Mouse (Mus musculus) heart, embryonic 11.5 days (tissue): Measurements from ENCODE around the gene Alad. TPM values are rescaled to one million over a fixed set of nuclear protein-coding genes. Genes with fewer than 3 reads are reported as not detected.

Experiments used
- ATAC-seq: fragments of 200-750 bp; cut with Nextera tagmentation; replicated peaks from 2 replicates; pipeline ENCODE4 v1.8.0; 2017; ENCODE audit warnings: moderate library complexity; ENCODE audit not compliant: insufficient number of reproducible peaks, low FRiP score, low TSS enrichment
- H3K27ac ChIP-seq: fragments of 300-500 bp; sonication (generic); 2 replicates; pipeline ENCODE4 v1.5.1; 2014; ENCODE audit warnings: mild to moderate bottlenecking, low read depth, low read length
- H3K27me3 ChIP-seq: fragments of 300-500 bp; sonication (generic); 2 replicates; pipeline ENCODE4 v1.6.1; 2014; ENCODE audit warnings: mild to moderate bottlenecking, low read length, mixed read lengths; ENCODE audit not compliant: control insufficient read depth, insufficient read depth
- H3K36me3 ChIP-seq: fragments of 300-500 bp; sonication (generic); 2 replicates; pipeline ENCODE4 v1.6.1; 2014; ENCODE audit warnings: mild to moderate bottlenecking, low read length, moderate library complexity, mixed read lengths; ENCODE audit not compliant: control insufficient read depth, insufficient read depth
- H3K4me1 ChIP-seq: fragments of 300-500 bp; sonication (generic); 2 replicates; pipeline ENCODE4 v1.6.1; 2014; ENCODE audit warnings: low read length; ENCODE audit not compliant: control insufficient read depth, insufficient read depth
- H3K4me2 ChIP-seq: fragments of 300-500 bp; sonication (generic); 2 replicates; pipeline ENCODE4 v1.6.1; 2014; ENCODE audit warnings: mild to moderate bottlenecking, moderate library complexity
- H3K4me3 ChIP-seq: fragments of 300-500 bp; sonication (generic); 2 replicates; pipeline ENCODE4 v1.5.1; 2014; ENCODE audit warnings: low read depth, low read length
- H3K9ac ChIP-seq: fragments of 300-500 bp; sonication (generic); 2 replicates; pipeline ENCODE4 v1.6.1; 2014; ENCODE audit warnings: mild to moderate bottlenecking, low read depth, low read length, moderate library complexity
- H3K9me3 ChIP-seq: fragments of 300-500 bp; sonication (generic); replicated peaks from 2 replicates; pipeline ENCODE4 v1.6.1; 2016; ENCODE audit warnings: low read length; ENCODE audit not compliant: control insufficient read depth
- WGBS: fragments of 180-500 bp; shearing (Covaris S2); extraction: QIAGEN DNeasy Blood & Tissue Kit; methylation state at CpG from one replicate; pipeline ENCODE4 v1.1.7; 2014; ENCODE audit not compliant: insufficient replicate concordance; 5-methylcytosine and 5-hydroxymethylcytosine counted together
- polyA plus RNA-seq: library from polyadenylated mRNA; unstranded; fragments of >200 nt; fragmentation: Nextera tagmentation; extraction: Ambion mirVana; gene quantifications from 2 replicates; pipeline ENCODE4 v1.2.1, GENCODE M21; 2014

The Alad gene
- polyA plus RNA-seq: 117 and 140 TPM in 2 replicates

GRCm38 (mm10) chr4:62519849-62520233 lies at the start of gene Alad:
Alad (minus strand) TSS chr4:62519918.
- no peaks in the 10 kb centered on the region for H3K27me3 ChIP-seq
- peak within 1 kb of the TSS; percentile 68 for H3K4me2 ChIP-seq
- H3K9me3 ChIP-seq: no peaks in the 10 kb centered on the region
- peak within 1 kb of the TSS; percentile 88 for H3K27ac ChIP-seq
- WGBS: under 1% methylated on average over 37 of the region's 37 CpGs
- ATAC-seq: peak; percentile 79
- peaks cover 37% of the 10 kb centered on the region for H3K4me1 ChIP-seq
- H3K36me3 ChIP-seq: no peaks in the 10 kb centered on the region
- peak within 1 kb of the TSS; percentile 86 for H3K9ac ChIP-seq
- peak within 1 kb of the TSS; percentile 57 for H3K4me3 ChIP-seq

- no peak overlapping the region for H3K4me2 ChIP-seq
- peaks cover 14% of the 10 kb centered on the region for H3K4me1 ChIP-seq
- H3K9me3 ChIP-seq: peaks cover 4% of the 10 kb centered on the region
- H3K36me3 ChIP-seq: no peaks in the 10 kb centered on the region
- peaks cover 83% of the 10 kb centered on the region for H3K27me3 ChIP-seq
- no peak overlapping the region for H3K4me3 ChIP-seq
- H3K9ac ChIP-seq: no peak overlapping the region
- 72% methylated on average over 1 of the region's 1 CpGs for WGBS
- ATAC-seq: no peak
- no peak overlapping the region for H3K27ac ChIP-seq
These were observed 48.6 kb upstream of the Alad start for GRCm38 (mm10) chr4:62568359-62568758.

- Histone ChIP-seq H3K9me3 (no peaks in the 10 kb centered on the region), H3K4me2 (no peak overlapping the region), H3K9ac (no peak overlapping the region), H3K27ac (no peak overlapping the region), H3K4me3 (no peak overlapping the region), H3K4me1 (peaks cover 14% of the 10 kb centered on the region), H3K27me3 (peaks cover 86% of the 10 kb centered on the region), H3K36me3 (no peaks in the 10 kb centered on the region)
- 81% methylated on average over 6 of the region's 6 CpGs for WGBS
- no peak for ATAC-seq
These were observed 48.0 kb upstream of the Alad start for GRCm38 (mm10) chr4:62567696-62568095.

- no peak overlapping the region for H3K4me3 ChIP-seq
- H3K4me2 ChIP-seq: no peak overlapping the region
- H3K27me3 ChIP-seq: peaks cover 78% of the 10 kb centered on the region
- H3K9me3 ChIP-seq: no peaks in the 10 kb centered on the region
- 28% methylated on average over 4 of the region's 4 CpGs for WGBS
- H3K9ac ChIP-seq: no peak overlapping the region
- H3K4me1 ChIP-seq: peaks cover 14% of the 10 kb centered on the region
- no peaks in the 10 kb centered on the region for H3K36me3 ChIP-seq
- peak overlapping the region; percentile 29; the same call in 1 of the 2 replicates for H3K27ac ChIP-seq
- no peak for ATAC-seq
These were observed 46.8 kb upstream of the Alad start for GRCm38 (mm10) chr4:62566530-62566929.

- Histone ChIP-seq H3K27ac (no peak overlapping the region), H3K27me3 (peaks cover 54% of the 10 kb centered on the region), H3K9me3 (no peaks in the 10 kb centered on the region), H3K4me3 (no peak overlapping the region), H3K4me1 (0 out of 2 replicates have a peak, but pooled peaks cover 9% of the 10 kb centered on the region), H3K4me2 (no peak overlapping the region), H3K9ac (no peak overlapping the region), H3K36me3 (no peaks in the 10 kb centered on the region)
- no peak for ATAC-seq
- 62% methylated on average over 4 of the region's 4 CpGs for WGBS
These were observed 42.3 kb upstream of the Alad start for GRCm38 (mm10) chr4:62562006-62562405.

GRCm38 (mm10) chr4:62561630-62562001 lies 41.9 kb upstream of the Alad start:
- Histone ChIP-seq H3K9ac (no peak overlapping the region), H3K4me3 (no peak overlapping the region), H3K4me1 (0 out of 2 replicates have a peak, but pooled peaks cover 9% of the 10 kb centered on the region), H3K9me3 (no peaks in the 10 kb centered on the region), H3K27me3 (peaks cover 52% of the 10 kb centered on the region), H3K27ac (no peak overlapping the region), H3K4me2 (no peak overlapping the region), H3K36me3 (no peaks in the 10 kb centered on the region)
- ATAC-seq: no peak
- WGBS: 57% methylated on average over 3 of the region's 3 CpGs

- WGBS: 27% methylated on average over 4 of the region's 4 CpGs
- 0 out of 2 replicates have a peak, but pooled peaks cover 6% of the 10 kb centered on the region for H3K4me1 ChIP-seq
- H3K4me2 ChIP-seq: no peak overlapping the region
- H3K27me3 ChIP-seq: peaks cover 48% of the 10 kb centered on the region
- H3K4me3 ChIP-seq: no peak overlapping the region
- no peak for ATAC-seq
- H3K36me3 ChIP-seq: no peaks in the 10 kb centered on the region
- no peak overlapping the region for H3K27ac ChIP-seq
- no peaks in the 10 kb centered on the region for H3K9me3 ChIP-seq
- no peak overlapping the region for H3K9ac ChIP-seq
These were observed 41.4 kb upstream of the Alad start for GRCm38 (mm10) chr4:62560963-62561629.

- no peaks in the 10 kb centered on the region for H3K9me3 ChIP-seq
- no peak within 1 kb of the TSS for H3K4me3 ChIP-seq
- no peak within 1 kb of the TSS for H3K9ac ChIP-seq
- H3K36me3 ChIP-seq: no peaks in the 10 kb centered on the region
- H3K4me2 ChIP-seq: no peak within 1 kb of the TSS
- peaks cover 35% of the 10 kb centered on the region for H3K27me3 ChIP-seq
- peaks cover 9% of the 10 kb centered on the region; the same call in 1 of the 2 replicates for H3K4me1 ChIP-seq
- WGBS: 41% methylated on average over 6 of the region's 6 CpGs
- no peak within 1 kb of the TSS for H3K27ac ChIP-seq
- ATAC-seq: 0 out of 2 replicates have a peak, but pooled peaks have one; percentile 9
These were observed 40.1 kb upstream of the Alad start, which contains the start of gene Rgs3 for GRCm38 (mm10) chr4:62559797-62560329. Rgs3 (plus strand) TSS chr4:62559847.
